Mouse (Mus musculus) gastrocnemius, adult 18-20 months (tissue): ENCODE results near the gene Plekhh2. TPM values are rescaled to one million over a fixed set of nuclear protein-coding genes. Genes with fewer than 3 reads are reported as not detected.

Experiments
- DNase-seq: peaks from one replicate; pipeline ENCODE4 v3.0.0; 2021; ENCODE audit warnings: low spot score
- total RNA-seq, 2 experiments: library from RNA; stranded (reverse); gene quantifications; 2 replicates each; pipeline ENCODE4 v1.2.3; 2021

Plekhh2 gene
- total RNA-seq, 2 experiments from 2014 or later = 0.71 to 1.1 TPM

DNA sequence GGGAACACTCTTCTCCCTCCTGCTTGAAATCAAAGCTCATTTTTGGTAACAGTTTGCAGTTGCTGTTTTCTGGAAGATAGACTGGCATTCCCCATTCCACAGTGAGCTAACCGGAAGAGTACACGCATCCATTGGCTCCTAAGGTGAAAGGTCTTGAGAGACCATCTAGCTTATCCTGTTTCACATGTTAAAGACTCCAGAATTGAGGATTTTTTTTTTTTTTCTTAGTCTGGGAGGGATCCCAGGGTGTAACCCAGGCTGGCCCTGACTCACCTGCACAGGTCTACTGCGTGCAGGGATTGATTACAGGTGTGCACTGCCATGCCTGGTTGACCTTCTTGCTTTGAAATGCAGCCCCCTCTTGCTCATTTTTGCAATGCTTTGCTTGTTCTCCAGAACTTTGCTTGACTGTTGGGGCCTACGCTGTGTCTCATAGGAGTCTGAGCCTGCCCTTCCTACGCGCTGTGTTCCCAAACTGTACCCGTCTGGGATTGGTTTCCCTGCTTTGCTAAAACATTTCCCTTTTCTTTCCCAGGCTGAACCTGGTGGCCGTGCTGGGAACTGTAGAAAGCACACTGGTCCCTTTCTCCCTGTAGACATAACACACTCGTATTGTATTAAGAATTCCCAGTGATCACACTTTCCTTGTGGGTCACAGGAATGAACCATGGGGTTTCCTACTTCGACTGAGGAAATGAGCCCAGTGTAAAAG, 92.2 kb downstream of the Plekhh2 start:
- no peak for DNase-seq

DNA sequence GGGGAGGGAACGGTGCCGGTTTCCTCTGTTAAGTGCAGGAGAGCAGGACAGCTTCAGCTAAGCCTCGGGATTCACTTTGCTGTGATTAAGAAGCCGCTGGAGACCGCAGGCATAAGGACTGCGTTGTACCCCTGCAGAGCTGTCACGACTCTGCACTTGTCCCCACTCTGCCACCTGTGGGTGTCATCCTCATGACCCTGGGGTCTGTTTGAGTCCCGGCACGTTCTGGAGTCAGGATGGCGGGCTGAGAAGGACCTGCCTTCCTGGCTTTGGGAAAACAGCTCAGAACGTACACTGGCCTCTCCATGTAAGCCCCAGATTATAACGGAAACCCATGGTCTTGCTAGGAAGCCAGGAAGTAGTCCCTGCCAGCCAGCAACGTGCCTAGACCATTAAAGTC, 95.3 kb downstream of the Plekhh2 start:
- no peak for DNase-seq

DNA sequence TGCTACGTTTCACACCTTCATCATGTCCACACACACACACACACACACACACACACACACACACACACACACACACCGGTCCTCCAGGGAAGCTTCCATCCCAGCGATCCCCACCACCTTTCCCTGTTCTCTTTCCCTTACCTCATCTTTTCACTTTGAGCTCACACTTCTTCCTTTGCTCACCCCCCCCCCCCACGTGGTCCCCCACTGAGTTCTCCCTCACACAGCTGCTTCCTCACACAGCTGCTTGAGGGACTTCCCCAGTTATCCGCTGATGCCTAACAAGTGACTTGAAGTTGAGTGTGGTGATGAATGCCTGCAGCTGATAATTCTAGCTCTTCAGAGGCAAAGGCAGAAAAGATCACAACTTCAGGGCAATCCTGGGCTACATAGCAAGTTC, 95.9 kb downstream of the Plekhh2 start:
- DNase-seq = no peak

- DNase-seq = no peak
These were observed 96.9 kb downstream of the Plekhh2 start for GRCm38 (mm10) chr17:84608606-84609005.

DNA sequence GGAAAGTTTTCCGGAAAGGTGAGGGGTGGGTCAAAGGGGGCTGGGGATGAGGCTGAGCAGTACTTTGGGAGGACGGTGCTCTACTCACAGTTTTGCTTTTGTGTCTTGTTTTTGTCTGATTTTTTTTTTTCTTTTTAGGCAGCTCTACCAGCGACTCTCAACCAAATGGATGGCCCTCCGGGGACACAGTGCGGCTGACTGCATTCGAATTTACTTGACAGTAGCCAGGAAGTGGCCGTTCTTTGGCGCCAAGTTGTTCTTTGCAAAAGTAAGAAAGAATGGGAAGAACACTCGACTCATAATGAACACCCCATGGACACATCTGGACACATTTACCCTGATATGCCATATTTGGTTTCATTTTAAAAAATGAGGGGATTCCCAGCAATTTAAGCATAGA, 99.8 kb downstream of the Plekhh2 start:
- DNase-seq = peak; percentile 66

DNA sequence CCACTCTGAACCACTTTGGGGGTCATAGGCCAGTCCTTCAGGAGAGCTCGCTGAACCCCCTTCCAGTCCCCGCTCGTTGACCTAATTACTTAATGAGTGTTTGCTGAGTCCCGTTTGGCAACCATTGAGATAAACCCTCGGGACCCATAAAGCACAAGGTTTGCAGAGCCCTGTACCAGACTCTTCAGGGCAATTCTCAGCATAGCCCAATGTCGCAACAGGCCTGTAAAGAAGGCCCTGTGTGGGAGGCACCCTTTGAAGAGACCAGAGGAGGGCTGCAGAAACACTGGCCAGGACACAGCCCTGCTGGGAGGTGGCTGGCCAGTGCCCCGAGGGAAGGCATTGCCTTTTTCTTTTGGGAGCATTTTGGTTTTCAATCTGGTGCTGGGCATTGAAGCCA, 100.3 kb downstream of the Plekhh2 start:
- peak; percentile 55 for DNase-seq

- no peak for DNase-seq
These were observed 104.1 kb downstream of the Plekhh2 start for GRCm38 (mm10) chr17:84615811-84616210.

DNA sequence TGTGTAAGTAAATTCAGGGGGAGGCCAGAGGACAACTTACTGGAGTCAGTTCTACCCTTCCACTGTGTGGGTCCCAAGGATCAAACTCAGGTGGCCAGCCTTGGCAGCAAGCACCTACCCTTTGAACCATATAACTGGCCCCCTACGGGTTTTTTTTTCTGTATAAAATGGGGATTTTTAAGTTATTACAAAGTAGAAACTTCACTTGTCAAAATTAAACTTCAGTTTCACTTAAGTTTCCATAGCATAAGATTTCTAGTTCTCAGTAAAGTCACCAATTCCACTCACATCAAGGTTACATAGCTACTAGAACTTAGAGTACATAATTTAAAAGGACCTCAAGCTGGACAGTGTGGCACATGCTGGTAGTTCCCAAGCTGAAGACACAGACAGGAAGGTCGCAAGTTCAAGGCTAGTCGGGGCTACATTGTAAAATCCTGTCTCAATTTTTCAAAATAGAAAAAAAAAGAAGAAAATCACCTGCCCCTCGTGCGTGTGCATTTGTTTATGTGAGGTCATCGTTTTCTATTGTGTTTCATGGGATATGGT, 104.9 kb downstream of the Plekhh2 start:
- DNase-seq = no peak

DNA sequence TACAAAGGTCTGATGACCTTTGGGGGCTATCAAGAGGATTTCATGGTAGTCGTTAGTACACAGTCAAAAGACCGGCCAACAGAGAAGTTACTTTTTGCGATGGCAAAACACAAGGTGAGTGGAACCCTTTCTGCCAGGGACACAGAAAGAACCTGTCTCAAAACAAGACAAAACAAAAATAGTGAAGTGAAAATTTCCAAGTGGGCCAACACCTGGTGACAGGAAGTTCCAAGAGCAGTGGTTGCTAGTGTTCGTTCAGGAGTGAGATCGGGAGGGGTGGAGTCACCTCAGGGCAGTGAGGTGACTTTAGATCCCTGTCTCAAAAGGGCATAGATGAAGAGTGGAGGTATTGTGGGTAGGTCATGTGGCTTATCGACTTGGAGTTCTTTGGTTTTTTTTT, 106.3 kb downstream of the Plekhh2 start:
- no peak for DNase-seq

DNA sequence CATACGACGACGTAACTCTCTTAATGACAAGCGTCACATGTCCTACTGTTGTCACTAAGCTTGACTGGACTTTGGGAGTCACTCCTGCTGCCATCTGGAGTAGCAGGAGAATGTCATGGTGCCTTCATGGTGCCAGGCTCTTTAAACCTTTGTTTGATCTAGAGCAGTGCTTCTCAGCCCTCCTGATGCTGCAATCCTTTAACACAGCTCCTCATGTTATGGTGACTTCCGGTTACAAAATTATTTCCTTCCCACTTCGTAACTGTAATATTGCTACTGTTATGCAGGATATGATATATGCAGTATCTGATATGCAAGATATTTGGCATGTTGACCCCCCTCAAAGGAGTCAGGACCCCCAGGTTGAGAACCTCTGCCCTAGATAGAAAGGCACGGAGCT, 107.4 kb downstream of the Plekhh2 start:
- DNase-seq = no peak

DNA sequence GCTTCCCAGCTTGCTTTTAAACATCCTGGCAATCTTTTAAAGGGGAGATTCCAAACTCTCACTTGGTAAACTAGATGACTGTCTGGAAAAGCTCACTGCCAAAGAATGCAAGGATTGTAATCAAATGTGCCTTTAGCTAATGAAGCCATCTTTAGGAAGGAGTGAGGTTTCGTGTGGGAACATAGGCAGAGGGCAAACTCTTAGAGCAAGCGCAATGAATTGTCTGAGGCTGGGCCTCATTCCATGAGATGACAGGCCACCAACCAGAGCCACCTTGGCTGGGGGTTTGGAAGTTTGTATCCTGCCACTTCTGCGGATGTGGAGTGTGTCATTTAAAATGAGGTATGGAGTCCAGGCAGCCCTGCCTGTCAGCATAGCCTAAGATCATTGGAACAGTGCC, 108.4 kb downstream of the Plekhh2 start:
- DNase-seq = no peak

DNA sequence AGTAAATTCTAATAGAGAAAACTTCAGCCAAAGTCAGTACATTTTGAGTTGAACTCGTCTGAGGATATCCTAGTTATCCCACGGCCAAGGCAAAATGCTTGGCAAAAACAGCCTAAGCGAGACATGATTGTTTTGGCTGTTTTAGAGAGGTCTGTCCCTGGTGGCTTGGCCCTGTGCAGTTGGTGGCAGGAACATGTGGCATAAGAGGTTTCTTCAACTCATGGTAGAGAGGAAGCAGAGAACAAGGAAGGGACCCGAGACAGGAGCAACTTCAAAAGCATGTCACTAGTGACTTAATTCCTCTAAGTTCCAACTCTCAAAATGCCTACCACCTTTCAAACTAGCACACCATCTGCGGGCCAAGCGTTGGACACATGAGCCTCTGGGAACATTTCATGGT, 108.9 kb downstream of the Plekhh2 start:
- DNase-seq = no peak

- DNase-seq = no peak
These were observed 109.5 kb downstream of the Plekhh2 start for GRCm38 (mm10) chr17:84621209-84621608.

DNA sequence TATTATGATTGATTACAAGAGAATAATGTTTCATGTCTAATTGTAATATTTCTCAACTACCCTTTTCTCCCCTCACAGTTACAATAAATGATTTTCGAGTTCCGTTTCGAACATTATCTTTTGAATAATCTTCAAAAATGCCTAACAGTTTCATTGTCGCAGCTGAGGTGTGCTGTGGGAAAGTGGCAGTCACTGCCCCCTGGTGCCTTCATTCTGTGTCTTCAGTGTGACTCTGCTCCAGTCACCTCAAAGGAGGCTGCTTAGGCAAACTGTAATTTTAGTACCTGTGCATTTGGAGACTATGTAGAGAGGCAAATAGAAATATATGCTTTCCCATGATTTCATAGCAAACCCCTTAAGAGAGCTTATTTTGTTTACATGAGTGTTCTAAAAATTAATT, 110.3 kb downstream of the Plekhh2 start:
- no peak for DNase-seq

DNA sequence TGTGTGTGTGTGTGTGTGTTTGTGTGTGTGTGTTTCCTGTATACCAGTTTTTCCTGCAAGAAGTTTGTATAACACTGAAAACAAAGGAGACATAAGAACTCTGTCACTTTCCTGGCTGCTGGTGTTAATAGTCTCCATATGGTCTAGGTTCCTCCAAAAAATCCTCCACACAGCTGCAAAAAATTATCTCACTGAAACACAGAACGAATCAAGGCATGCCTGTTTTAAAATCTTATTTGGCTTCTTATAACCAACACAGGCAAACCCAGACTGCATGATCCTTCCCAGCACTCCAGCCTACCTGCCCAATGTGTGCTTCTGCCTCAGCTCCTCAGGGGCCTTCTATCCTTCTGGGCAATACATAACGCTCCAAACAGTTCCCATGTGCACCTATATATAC, 111.2 kb downstream of the Plekhh2 start:
- no peak for DNase-seq

GRCm38 (mm10) chr17:84626276-84626856, 114.7 kb downstream of the Plekhh2 start, which contains the start of gene Dync2li1:
Dync2li1 (plus strand) TSS chr17:84626496.
- DNase-seq = peak; percentile 89

DNA sequence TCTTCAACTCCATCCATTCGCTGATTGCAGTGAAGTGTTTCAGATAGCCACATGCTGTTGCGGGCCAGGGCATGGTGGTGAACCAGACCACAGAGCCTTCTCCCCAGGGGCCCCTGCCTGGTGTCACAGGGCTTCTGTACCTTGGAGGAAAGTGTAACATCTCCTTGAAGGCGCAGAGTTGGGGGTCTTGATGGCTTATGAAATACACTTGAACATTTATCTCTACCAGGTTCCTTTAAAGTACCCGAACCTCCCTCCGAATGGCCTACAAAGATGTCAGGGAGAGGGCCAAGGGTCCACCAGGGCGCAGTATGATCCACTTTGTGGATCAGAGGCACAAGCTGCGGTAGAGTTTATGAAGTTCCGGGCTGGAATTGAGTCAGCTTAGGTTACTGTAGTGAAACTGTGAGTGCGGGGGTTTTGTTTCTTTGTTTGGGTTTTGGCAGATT, 115.2 kb downstream of the Plekhh2 start:
- DNase-seq = no peak

DNA sequence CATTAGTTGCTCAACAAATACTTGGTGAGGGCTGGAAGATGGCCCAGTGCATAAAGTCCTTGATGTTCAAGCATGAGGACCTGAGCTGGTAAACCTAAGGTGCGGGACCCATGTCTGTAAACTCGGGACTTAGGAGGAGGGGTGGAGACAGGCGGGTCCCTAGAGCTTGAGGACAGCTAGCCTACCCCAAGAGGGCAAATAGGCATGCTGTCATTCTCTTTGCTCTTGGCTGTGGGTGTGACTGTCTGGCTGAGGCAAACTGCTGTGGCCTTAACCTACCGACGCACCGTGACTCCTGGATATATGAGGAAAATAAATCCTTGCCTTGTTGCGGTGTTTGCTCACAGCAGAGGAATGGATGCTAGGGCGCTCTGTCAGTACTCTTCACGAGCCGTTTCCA, 116.0 kb downstream of the Plekhh2 start:
- no peak for DNase-seq

DNA sequence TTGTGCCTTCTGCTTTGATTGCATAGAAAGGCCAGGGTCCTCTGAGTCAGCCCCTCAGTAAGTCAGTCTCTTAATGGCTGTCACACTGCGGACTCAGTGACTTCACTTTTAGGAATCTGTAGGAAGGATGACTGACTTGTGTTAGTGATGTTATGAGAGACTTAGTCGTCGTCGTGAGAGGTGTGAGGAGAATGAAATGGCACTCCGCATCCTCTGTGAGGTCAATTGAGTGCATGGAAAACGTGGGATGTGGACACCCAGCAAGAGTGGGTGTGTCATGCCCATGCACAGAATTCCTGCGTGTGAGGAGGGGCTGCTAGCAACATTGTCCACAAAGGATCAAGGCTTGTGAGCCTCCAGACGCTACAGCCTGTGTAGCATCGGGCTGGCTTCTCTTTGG, 116.9 kb downstream of the Plekhh2 start:
- DNase-seq = no peak

DNA sequence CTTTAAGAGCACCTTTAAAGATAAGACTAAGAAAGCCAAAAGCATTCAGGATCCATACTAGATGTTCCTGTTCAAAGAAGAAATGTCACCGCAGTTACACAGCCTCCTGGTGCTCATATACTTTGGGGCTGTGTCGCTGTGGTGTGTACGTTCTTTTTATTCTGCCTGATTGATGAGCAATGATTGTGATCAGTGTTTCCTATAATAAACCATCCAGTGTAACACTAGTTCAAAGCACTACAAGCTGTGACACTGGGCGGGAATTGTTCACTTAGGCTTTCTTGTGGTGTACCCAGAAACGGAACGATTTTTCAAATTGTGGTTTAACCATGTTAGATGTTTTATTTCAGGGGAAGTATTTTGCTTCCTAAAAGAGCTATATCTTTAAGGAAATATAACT, 120.1 kb downstream of the Plekhh2 start:
- DNase-seq = no peak

DNA sequence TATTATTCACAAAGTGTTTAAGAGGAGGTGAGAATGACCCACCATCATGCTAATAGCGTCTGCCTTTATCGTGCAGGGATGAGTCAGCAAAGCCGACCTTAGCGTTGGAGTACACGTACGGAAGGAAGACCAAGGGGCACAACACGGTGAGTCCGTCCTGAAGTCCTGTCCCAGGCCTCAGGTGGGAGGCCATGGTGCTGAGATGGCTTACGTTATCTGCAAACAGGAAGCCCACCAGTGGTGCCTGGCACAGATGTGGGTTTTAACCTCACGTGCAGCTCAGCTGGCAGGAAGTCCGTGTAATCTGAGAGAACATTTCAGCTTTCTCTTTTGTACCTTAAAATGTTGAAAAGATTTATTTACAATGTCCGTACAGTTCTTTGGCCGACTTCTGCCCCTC, 121.7 kb downstream of the Plekhh2 start:
- DNase-seq = no peak

- no peak for DNase-seq
These were observed 124.6 kb downstream of the Plekhh2 start for GRCm38 (mm10) chr17:84636328-84636727.

DNA sequence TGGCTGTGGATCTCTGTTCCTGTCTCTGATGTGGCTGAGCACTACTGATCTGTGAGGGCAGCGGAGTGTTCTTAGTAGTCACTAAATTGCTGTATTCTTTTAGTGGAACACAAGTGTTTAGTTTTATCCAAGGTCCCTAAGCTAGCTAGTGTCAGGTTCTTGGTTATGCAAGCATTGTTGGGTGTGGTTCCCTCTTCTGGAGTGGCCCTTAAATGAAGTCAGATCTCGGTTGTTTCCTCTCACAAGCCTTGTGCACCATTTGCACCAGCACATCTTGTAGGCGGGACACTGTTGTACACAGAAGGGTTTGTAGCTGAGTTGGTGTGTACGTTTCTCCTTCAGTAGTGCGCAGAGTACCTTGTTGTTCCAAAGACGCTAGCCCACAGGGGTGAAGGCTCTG, 126.3 kb downstream of the Plekhh2 start:
- DNase-seq = no peak
